Mouse (Mus musculus) embryonic facial prominence, embryonic 10.5 days (tissue): ENCODE results near the gene Efhd1. TPM values are rescaled to one million over a fixed set of nuclear protein-coding genes. Genes with fewer than 3 reads are reported as not detected.

Source experiments
- DNase-seq: peaks from one replicate; pipeline ENCODE4 v3.0.0-alpha.2; 2017; ENCODE audit warnings: low spot score
- H3K27ac ChIP-seq: fragments of 300-500 bp; sonication (generic); replicated peaks from 2 replicates; pipeline ENCODE4 v1.5.1; 2016; ENCODE audit warnings: mild to moderate bottlenecking
- H3K27me3 ChIP-seq: fragments of 300-500 bp; sonication (generic); replicated peaks from 2 replicates; pipeline ENCODE4 v1.6.1; 2016; ENCODE audit warnings: low read depth, mild to moderate bottlenecking; ENCODE audit not compliant: poor library complexity, severe bottlenecking
- H3K36me3 ChIP-seq: fragments of 300-500 bp; sonication (generic); replicated peaks from 2 replicates; pipeline ENCODE4 v1.6.1; 2016; ENCODE audit warnings: mild to moderate bottlenecking, moderate library complexity
- H3K4me1 ChIP-seq: fragments of 300-500 bp; sonication (generic); 2 replicates; pipeline ENCODE4 v1.6.1; 2016
- H3K4me3 ChIP-seq: fragments of 300-500 bp; sonication (generic); 2 replicates; pipeline ENCODE4 v1.5.1; 2016; ENCODE audit warnings: mild to moderate bottlenecking, moderate library complexity
- H3K9me3 ChIP-seq: fragments of 300-500 bp; sonication (generic); 2 replicates; pipeline ENCODE4 v1.6.1; 2016; ENCODE audit warnings: mild to moderate bottlenecking
- WGBS: fragments of 180-500 bp; shearing (Covaris S2); methylation state at CpG from one replicate; pipeline ENCODE4 v1.1.7; 2016; 5-methylcytosine and 5-hydroxymethylcytosine counted together
- polyA plus RNA-seq: library from polyadenylated mRNA; unstranded; fragments of >200 nt; fragmentation: Nextera tagmentation; extraction: Ambion mirVana; gene quantifications from 2 replicates; pipeline ENCODE4 v1.2.1, GENCODE M21; 2016

The Efhd1 gene
- polyA plus RNA-seq, 1 experiment from 2014 or later: 0.69 TPM

DNA sequence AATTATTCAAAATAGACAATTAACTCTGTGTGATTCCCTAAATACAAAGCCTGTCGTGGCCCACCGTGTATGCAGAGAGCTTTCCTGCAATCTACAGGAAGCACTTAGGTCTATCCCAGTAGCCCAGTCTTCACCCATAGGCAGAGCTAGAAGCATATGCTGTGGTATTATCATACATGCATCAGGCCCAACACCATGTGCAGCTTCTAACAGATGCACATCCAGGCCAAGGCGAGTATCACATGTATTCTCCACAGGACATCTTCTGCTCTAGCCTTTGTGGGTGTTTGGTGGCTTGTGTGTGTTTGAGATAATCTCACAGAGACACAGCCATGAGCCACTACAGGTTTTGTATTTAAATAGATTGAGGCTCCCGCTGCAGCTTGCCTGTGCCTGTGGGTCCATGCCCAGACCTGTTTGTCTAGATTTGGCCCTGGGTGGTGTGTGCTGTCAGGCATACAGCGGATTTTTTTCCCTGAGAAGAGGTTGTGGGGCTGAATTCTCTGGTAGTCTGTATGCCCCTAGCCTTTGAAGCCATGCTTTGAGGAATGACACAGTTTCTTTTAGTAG is 12.0 kb upstream of the Efhd1 start:
- H3K36me3 ChIP-seq: no peaks in the 10 kb centered on the region
- no peaks in the 10 kb centered on the region for H3K9me3 ChIP-seq
- H3K27me3 ChIP-seq: peaks cover 6% of the 10 kb centered on the region; the same call in 1 of the 2 replicates
- H3K4me1 ChIP-seq: no peaks in the 10 kb centered on the region
- peak; percentile 24 for DNase-seq
- no peak overlapping the region for H3K27ac ChIP-seq
- H3K4me3 ChIP-seq: no peak overlapping the region
- WGBS: 57% methylated on average over 5 of the region's 5 CpGs

DNA sequence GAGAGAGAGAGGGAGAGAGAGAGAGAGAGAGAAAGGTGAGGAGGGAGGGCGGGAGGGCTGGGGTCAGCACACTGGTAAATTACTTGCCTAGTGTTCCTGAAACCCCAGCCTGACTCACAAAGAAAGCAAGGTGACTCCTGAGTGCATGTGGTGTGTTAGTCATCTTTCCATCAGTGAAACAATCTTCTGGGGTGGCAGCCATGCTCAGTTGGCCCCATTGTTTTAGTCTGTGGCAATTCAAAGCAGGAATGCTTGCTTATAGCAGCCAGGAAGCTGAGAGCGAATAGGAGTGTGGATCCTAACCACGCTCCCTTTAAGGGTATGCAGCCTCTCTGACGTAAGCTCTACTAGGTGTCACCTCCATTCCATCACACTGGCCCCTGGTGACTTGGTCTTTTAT is 9.0 kb upstream of the Efhd1 start:
- H3K27me3 ChIP-seq: peaks cover 37% of the 10 kb centered on the region
- no peak overlapping the region for H3K4me3 ChIP-seq
- no peak overlapping the region for H3K27ac ChIP-seq
- no peak for DNase-seq
- H3K36me3 ChIP-seq: no peaks in the 10 kb centered on the region
- H3K9me3 ChIP-seq: no peaks in the 10 kb centered on the region
- H3K4me1 ChIP-seq: peaks cover 4% of the 10 kb centered on the region; the same call in 1 of the 2 replicates
- 70% methylated on average over 4 of the region's 4 CpGs for whole genome bisulfite sequencing

DNA sequence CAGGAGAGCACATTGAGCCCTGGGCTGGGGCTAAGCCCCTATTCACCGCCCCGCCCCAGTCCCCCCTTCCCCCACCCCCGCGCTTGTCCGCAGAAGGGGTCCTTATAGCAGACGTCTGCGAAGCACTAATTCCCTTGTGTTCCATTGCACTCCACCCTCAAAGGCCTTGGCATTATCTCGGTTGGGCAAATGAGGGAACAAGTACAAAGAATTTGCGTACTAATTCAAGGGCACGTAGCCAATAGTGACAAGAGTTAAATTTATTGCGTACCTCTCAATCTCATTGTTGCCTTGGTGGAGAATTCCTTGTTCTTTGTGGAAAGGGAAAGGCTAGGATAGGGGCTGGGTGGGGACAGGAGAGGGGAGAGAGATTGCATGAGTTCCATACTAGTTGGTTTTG is 6.5 kb upstream of the Efhd1 start:
- DNase-seq: no peak
- WGBS: 16% methylated on average over 11 of the region's 11 CpGs
- H3K4me1 ChIP-seq: peaks cover 4% of the 10 kb centered on the region; the same call in 1 of the 2 replicates
- H3K36me3 ChIP-seq: no peaks in the 10 kb centered on the region
- peaks cover 61% of the 10 kb centered on the region for H3K27me3 ChIP-seq
- no peak overlapping the region for H3K27ac ChIP-seq
- no peaks in the 10 kb centered on the region for H3K9me3 ChIP-seq
- no peak overlapping the region for H3K4me3 ChIP-seq

DNA sequence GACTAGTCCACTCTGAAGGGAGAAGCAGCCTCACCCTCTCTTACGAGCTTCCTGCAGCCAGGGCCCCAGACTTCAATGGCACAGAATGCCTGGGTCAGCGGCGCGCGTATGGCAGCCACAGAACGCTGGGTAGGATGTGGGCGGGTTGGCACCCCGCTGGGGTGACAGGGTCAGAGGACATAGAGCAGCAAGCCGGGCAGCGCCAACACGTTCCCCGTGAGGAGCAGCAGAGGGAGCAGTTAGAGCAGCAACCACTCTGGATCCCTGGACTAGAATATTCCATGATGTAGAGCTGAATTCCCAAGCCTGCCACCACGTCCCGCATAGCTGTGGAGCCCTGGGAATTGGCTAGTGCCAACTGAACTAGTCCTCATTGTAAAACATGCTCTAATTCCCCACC is 5.7 kb upstream of the Efhd1 start:
- 19% methylated on average over 14 of the region's 14 CpGs for WGBS
- H3K4me3 ChIP-seq: no peak overlapping the region
- no peaks in the 10 kb centered on the region for H3K36me3 ChIP-seq
- H3K27me3 ChIP-seq: peaks cover 68% of the 10 kb centered on the region
- peaks cover 8% of the 10 kb centered on the region for H3K4me1 ChIP-seq
- no peak overlapping the region for H3K27ac ChIP-seq
- no peaks in the 10 kb centered on the region for H3K9me3 ChIP-seq
- no peak for DNase-seq

DNA sequence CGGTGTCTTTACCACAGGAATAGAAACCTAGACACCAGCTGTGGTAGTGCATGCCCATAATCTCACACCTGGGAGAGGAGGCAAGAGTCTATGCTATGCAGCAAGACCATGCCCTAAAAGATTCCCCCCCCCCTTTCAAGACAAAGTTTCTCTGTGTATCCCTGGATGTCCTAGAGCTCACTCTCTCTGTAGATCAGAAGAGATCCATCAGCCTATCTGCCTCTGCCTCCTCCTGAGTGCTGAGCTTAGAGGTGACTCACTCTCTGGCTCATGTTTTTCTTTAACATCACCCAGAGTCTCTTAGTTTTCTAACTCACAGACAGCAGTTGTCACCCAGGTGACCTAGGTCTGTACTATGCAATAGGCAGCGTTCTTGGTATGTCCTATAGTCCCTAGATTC is 4.8 kb upstream of the Efhd1 start:
- Histone ChIP-seq H3K27me3 (peaks cover 77% of the 10 kb centered on the region), H3K27ac (no peak overlapping the region), H3K9me3 (no peaks in the 10 kb centered on the region), H3K4me1 (peaks cover 16% of the 10 kb centered on the region), H3K36me3 (no peaks in the 10 kb centered on the region), H3K4me3 (no peak overlapping the region)
- 76% methylated on average over 2 of the region's 2 CpGs for WGBS
- DNase-seq: no peak

DNA sequence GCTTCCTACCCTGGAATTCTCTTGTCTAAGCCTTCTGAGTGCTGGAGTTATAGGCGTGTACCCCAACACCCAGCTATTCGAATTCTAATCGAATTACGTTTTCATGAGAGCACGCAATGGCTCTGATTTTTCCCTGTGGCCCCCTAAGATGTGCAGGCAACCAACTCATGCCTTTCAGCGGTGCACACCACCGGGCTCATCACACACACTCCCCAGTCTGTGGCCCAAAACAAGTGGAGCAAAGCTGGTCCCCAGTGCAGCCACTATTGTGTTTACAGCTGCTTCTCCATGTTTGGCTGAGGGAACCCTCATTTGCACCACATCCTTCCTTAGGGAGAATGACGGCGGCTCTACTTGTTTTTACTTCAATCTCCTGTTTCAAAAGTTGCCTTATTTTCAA is 906 bp upstream of the Efhd1 start:
- WGBS: 1% methylated on average over 9 of the region's 9 CpGs
- Histone ChIP-seq H3K4me3 (0 out of 2 replicates have a peak overlapping the region, but pooled peaks have one; percentile 68), H3K27me3 (peaks cover 98% of the 10 kb centered on the region), H3K36me3 (no peaks in the 10 kb centered on the region), H3K4me1 (peaks cover 31% of the 10 kb centered on the region), H3K9me3 (no peaks in the 10 kb centered on the region), H3K27ac (no peak overlapping the region)
- DNase-seq: peak; percentile 26

DNA sequence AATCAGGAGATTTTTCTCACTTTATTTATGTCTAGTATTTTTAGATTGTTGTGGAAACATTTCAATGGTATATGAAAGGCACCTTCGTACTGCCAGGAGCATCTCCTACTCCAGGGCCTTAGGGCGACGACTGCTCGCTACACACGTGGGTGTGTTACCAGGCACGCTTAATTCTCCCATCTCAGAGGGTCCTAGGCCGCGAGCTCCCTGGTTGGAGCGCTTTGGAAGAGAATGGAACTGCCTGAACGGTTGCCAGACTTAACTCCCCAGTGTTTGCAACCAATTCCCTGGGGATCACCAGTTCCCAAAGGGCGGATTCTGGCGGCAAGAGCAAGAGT is 398 bp upstream of the Efhd1 start:
- WGBS: under 1% methylated on average over 12 of the region's 12 CpGs
- Histone ChIP-seq H3K4me3 (peak overlapping the region; percentile 68), H3K9me3 (no peaks in the 10 kb centered on the region)

DNA sequence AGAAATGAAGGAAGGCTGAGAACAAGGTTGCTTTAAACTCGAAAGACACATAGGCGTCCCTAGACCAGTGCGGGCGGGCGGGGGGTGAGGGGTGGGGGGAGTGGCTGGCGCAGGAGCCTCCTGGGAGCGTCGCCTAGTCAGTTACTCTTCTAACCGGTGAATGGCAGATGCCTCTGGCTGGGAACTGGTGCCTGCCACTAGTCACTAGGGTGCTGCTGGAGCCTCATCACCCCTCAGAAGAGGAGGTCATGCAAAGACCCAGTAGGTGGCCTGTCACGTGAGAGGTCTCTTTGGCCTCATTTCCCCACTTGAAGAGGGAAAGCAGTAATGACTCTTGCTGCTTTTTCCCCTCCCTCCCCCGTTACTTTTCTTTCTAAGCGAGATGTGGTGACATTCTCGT is 1.0 kb downstream of the Efhd1 start:
- H3K27me3 ChIP-seq: peaks cover 98% of the 10 kb centered on the region
- DNase-seq: peak; percentile 22
- no peaks in the 10 kb centered on the region for H3K9me3 ChIP-seq
- 1% methylated on average over 13 of the region's 13 CpGs for WGBS
- H3K4me3 ChIP-seq: peak overlapping the region; percentile 68
- H3K36me3 ChIP-seq: no peaks in the 10 kb centered on the region
- H3K4me1 ChIP-seq: peaks cover 36% of the 10 kb centered on the region
- no peak overlapping the region for H3K27ac ChIP-seq

More for the DNA sequence above, 398 bp upstream of the Efhd1 start:
- Histone ChIP-seq H3K36me3 (no peaks in the 10 kb centered on the region), H3K27me3 (peaks cover 98% of the 10 kb centered on the region), H3K4me1 (peaks cover 27% of the 10 kb centered on the region), H3K27ac (no peak overlapping the region)
- no peak for DNase-seq

DNA sequence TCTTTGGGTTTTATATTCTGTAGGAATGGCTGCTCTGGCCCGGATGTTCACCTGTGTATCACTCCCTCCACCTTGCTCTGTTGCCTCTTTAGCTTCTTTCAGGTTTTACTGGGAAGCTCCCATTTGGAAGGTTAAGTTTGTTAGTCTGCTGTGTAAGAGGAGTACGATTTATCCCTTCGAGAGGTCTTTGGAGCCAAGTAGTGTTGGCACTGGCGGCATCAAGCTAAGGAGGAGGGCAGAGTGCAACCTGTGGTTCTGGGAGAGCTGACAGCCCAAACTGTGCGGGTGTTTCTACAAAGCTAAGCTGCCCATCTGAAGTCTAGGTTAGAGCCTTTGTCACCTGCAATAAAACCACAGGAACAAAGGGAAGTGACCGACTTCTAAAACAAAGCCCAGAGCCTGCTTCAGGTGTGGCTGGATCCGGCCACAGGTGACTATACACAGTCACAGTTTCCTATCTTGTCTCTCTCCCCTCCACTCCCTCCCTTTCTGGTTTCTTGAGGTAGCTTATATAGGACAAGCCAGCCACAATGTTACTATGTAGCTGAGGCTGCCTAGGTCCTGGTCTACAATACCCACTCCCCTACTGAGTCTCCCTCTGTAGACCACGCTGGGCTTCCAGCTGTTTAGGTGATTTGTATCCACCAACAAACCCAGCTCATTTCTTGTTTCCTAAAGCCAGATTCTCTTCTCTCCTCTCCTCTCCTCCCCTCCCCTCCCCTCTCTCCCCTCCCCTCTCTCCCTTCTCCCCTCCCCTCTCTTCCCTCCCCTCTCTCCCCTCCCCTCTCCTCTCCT is 2.3 kb downstream of the Efhd1 start:
- DNase-seq: no peak
- H3K4me1 ChIP-seq: peaks cover 49% of the 10 kb centered on the region
- no peak overlapping the region for H3K4me3 ChIP-seq
- no peak overlapping the region for H3K27ac ChIP-seq
- no peaks in the 10 kb centered on the region for H3K36me3 ChIP-seq
- no peaks in the 10 kb centered on the region for H3K9me3 ChIP-seq
- H3K27me3 ChIP-seq: peaks cover 95% of the 10 kb centered on the region
- 23% methylated on average over 8 of the region's 8 CpGs for WGBS

DNA sequence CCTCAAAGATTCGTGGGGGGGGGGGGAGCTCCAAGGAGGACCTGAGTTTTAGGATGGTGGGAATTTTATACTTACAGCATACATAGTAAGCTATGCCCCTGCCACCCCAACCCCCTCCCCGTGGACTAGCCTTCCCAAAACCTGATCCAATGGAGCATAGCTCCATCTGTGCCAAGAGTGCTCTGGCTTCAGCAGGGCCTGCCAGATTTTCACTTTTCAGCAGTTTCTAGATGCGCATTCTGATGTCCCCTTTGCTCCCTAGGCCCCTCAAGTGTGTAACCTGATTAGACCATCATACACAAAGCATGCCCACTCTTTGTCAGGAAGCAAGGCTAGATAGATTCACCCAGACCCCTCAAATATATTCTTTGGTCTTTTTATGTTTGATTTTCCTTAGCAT is 6.0 kb downstream of the Efhd1 start:
- Histone ChIP-seq H3K4me3 (peak overlapping the region; percentile 39), H3K27ac (peak overlapping the region; percentile 81), H3K4me1 (peaks cover 44% of the 10 kb centered on the region), H3K9me3 (no peaks in the 10 kb centered on the region), H3K27me3 (peaks cover 69% of the 10 kb centered on the region), H3K36me3 (no peaks in the 10 kb centered on the region)
- 27% methylated on average over 3 of the region's 3 CpGs for WGBS
- DNase-seq: no peak

DNA sequence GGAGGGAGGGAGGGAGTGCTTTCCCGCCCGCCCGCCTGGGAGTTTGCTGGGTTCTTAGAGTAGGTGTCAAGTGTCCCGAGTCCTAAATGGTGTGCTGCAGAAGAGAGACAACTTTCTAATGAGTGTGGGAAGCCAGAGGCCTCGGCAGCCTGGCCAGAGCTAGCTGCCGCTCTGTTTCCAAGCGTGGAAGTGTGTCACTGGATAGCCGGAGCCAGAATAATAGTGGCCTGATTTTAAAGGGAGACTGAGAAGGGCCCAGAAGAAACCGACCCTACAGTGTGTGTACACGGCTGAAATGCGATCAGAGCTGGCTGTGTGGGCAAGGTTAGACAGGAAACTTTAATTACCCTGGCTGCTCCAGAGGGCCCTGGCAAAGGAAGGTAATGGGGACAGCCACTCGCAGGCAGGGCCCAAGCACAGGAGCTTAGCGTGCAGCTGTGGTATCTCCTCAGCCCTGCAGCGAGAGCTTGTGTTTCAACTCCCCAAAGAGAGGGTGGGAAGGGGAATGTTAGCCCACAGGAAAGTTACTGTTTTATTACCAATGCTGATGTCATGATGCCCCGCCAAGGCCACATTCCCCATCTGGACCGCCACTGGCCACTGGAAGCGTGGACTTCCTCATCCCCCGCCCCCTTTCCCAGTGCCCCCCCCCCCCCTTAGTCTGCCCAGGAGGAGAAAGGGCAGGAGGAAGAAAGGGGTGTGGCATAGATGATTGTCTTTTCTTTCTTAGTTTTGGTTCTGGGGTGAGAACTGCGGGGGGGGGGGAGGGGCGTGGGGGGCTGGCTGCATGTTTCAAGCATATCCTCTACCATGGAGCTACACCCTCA is 6.7 kb downstream of the Efhd1 start:
- WGBS: 4% methylated on average over 18 of the region's 20 CpGs
- no peaks in the 10 kb centered on the region for H3K36me3 ChIP-seq
- peaks cover 38% of the 10 kb centered on the region for H3K4me1 ChIP-seq
- no peaks in the 10 kb centered on the region for H3K9me3 ChIP-seq
- peak overlapping the region; percentile 39 for H3K4me3 ChIP-seq
- peaks cover 62% of the 10 kb centered on the region for H3K27me3 ChIP-seq
- peak overlapping the region; percentile 81 for H3K27ac ChIP-seq
- peak; percentile 69 for DNase-seq

DNA sequence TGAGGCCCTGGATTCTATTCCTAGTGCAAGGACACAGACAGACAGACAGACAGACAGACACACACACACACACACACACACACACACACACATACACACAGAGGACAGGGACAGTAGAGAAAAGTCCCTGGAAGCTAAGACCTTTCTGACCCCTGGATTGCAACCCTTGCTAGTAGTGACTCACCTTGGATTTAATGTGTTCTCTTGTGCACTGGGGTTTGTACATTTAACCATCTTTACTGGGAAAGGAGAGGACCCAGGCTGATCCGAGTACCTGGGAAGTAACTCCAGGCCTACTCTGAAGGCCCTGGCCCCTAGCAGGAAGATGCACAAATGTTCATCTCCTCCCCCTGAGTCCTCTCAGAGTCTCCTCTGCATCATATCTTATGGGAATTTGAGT is 7.4 kb downstream of the Efhd1 start:
- 58% methylated on average over 1 of the region's 1 CpGs for WGBS
- H3K27ac ChIP-seq: peak overlapping the region; percentile 81; the same call in 1 of the 2 replicates
- H3K4me3 ChIP-seq: no peak overlapping the region
- peaks cover 38% of the 10 kb centered on the region for H3K4me1 ChIP-seq
- H3K36me3 ChIP-seq: no peaks in the 10 kb centered on the region
- H3K27me3 ChIP-seq: peaks cover 55% of the 10 kb centered on the region
- no peak for DNase-seq
- no peaks in the 10 kb centered on the region for H3K9me3 ChIP-seq
